Mouse (Mus musculus): ENCODE measurements around the gene Elavl1.

Elavl1 gene

GRCm38 (mm10) chr8:4321031-4321430, 4.2 kb downstream of the Elavl1 start:
- DNase-seq (ENCODE audit: low read depth, low spot score): no peak

- DNase-seq (ENCODE audit: low read depth, low spot score): no peak
Measured at GRCm38 (mm10) chr8:4320404-4320803, 4.8 kb downstream of the Elavl1 start.

- no peak for DNase-seq (ENCODE audit: low read depth, low spot score)
Measured at GRCm38 (mm10) chr8:4319573-4319872, 5.7 kb downstream of the Elavl1 start.

GRCm38 (mm10) chr8:4318796-4319572, 6.2 kb downstream of the Elavl1 start:
- DNase-seq (ENCODE audit: low read depth, low spot score): no peak

- no peak for DNase-seq (ENCODE audit: low read depth, low spot score)
Measured at GRCm38 (mm10) chr8:4318124-4318523, 7.1 kb downstream of the Elavl1 start.

- DNase-seq (ENCODE audit: low read depth, low spot score): no peak
Measured at GRCm38 (mm10) chr8:4314852-4315251, 10.4 kb downstream of the Elavl1 start.

GRCm38 (mm10) chr8:4313254-4314124, 11.7 kb downstream of the Elavl1 start:
- DNase-seq (ENCODE audit: low read depth, low spot score): no peak

- DNase-seq (ENCODE audit: low read depth, low spot score): no peak
Measured at GRCm38 (mm10) chr8:4312104-4312503, 13.1 kb downstream of the Elavl1 start.

GRCm38 (mm10) chr8:4305838-4306237, 19.4 kb downstream of the Elavl1 start:
- DNase-seq (ENCODE audit: low read depth, low spot score): no peak

GRCm38 (mm10) chr8:4304124-4304547, 21.1 kb downstream of the Elavl1 start:
- DNase-seq (ENCODE audit: low read depth, low spot score): no peak

- DNase-seq (ENCODE audit: low read depth, low spot score): no peak
Measured at GRCm38 (mm10) chr8:4297822-4298221, 27.4 kb downstream of the Elavl1 start.

- DNase-seq (ENCODE audit: low read depth, low spot score): no peak
Measured at GRCm38 (mm10) chr8:4292738-4293137, 32.5 kb downstream of the Elavl1 start.

- DNase-seq (ENCODE audit: low read depth, low spot score): no peak
Measured at GRCm38 (mm10) chr8:4276111-4276465, 49.1 kb downstream of the Elavl1 start.

- DNase-seq (ENCODE audit: low read depth, low spot score): peak; percentile 97
Measured at GRCm38 (mm10) chr8:4275275-4276110, 49.7 kb downstream of the Elavl1 start, which contains the start of gene Timm44. Gene Timm44, minus strand, starts transcription at chr8:4275913.

- no peak for DNase-seq (ENCODE audit: low read depth, low spot score)
Measured at GRCm38 (mm10) chr8:4269609-4270008, 55.6 kb downstream of the Elavl1 start.

GRCm38 (mm10) chr8:4267627-4268026, 57.6 kb downstream of the Elavl1 start:
- no peak for DNase-seq (ENCODE audit: low read depth, low spot score)

- DNase-seq (ENCODE audit: low read depth, low spot score): no peak
Measured at GRCm38 (mm10) chr8:4265160-4265914, 59.9 kb downstream of the Elavl1 start.

GRCm38 (mm10) chr8:4263105-4263791, 62.0 kb downstream of the Elavl1 start:
- no peak for DNase-seq (ENCODE audit: low read depth, low spot score)

GRCm38 (mm10) chr8:4259805-4260170, 65.4 kb downstream of the Elavl1 start:
- DNase-seq (ENCODE audit: low read depth, low spot score): no peak

GRCm38 (mm10) chr8:4259125-4259804, 65.9 kb downstream of the Elavl1 start, which contains the start of gene Ctxn1:
Gene Ctxn1, minus strand, starts transcription at chr8:4259274.
- peak; percentile 93 for DNase-seq (ENCODE audit: low read depth, low spot score)

Data from WW6 (cell line).